Mouse (Mus musculus) MEL (cell line): ENCODE data around the gene Cul9.

Source experiments
- CHD2 ChIP-seq: IDR thresholded peaks from 2 replicates; pipeline ENCODE4 v1.6.1; 2011; ENCODE audit warnings: low read length, improper control_type of control experiment
- TAL1 ChIP-seq: IDR thresholded peaks from 2 replicates; pipeline ENCODE4 v1.6.1; 2012; ENCODE audit warnings: mild to moderate bottlenecking, inconsistent platforms, low read length, moderate library complexity, mixed read lengths
- USF1 ChIP-seq: IDR thresholded peaks from 2 replicates; pipeline ENCODE4 v1.6.1; 2014; ENCODE audit warnings: low read depth, mild to moderate bottlenecking, inconsistent platforms, low read length, improper control_type of control experiment, moderate library complexity

- TF ChIP-seq USF1 = no peak
- TF ChIP-seq TAL1 = no peak
- no peak for TF ChIP-seq CHD2
These were observed 40.1 kb upstream of the Cul9 start for GRCm38 (mm10) chr17:46586327-46586726.
